Mouse (Mus musculus): Measurements from ENCODE around the gene Ap1s1. TPM values are rescaled to one million over a fixed set of nuclear protein-coding genes. Genes with fewer than 3 reads are reported as not detected.

The Ap1s1 gene
- 154 and 169 TPM in 2 replicates for polyA plus RNA-seq (2014; fragmentation: Nextera tagmentation; extraction: Ambion mirVana)

- H3K27ac ChIP-seq (ENCODE audit: low read depth, low read length), result no peak within 1 kb of the TSS; the same call in 1 of the 2 replicates
- peak; percentile 94 for ATAC-seq (ENCODE audit: low FRiP score)
Measured at GRCm38 (mm10) chr5:137045402-137046323, at the start of gene Ap1s1. Gene Ap1s1, minus strand, starts transcription at chr5:137046135.

GRCm38 (mm10) chr5:137095135-137095534 is 49.2 kb upstream of the Ap1s1 start:
- no peak for ATAC-seq (ENCODE audit: low FRiP score)
- Histone ChIP-seq H3K4me1 (replicated peaks; ENCODE audit: control insufficient read depth, insufficient read depth, low read length) (no peaks in the 10 kb centered on the region), H3K27me3 (ENCODE audit: control insufficient read depth, insufficient read depth, low read length) (no peaks in the 10 kb centered on the region), H3K4me3 (ENCODE audit: low read depth, low read length) (no peak overlapping the region), H3K9me3 (ENCODE audit: control insufficient read depth, low read length) (no peaks in the 10 kb centered on the region), H3K4me2 (replicated peaks; ENCODE audit: low read depth, low read length) (no peak overlapping the region), H3K9ac (ENCODE audit: low read depth, low read length) (no peak overlapping the region), H3K36me3 (ENCODE audit: control insufficient read depth, insufficient read depth, low read length) (no peaks in the 10 kb centered on the region), H3K27ac (ENCODE audit: low read depth, low read length) (no peak overlapping the region)
- WGBS, result 88% methylated on average over 10 of the region's 10 CpGs
- DNase-seq (ENCODE audit: low spot score), result no peak

More at GRCm38 (mm10) chr5:137045402-137046323, at the start of gene Ap1s1:
- WGBS, result 2% methylated on average over 48 of the region's 48 CpGs
- Histone ChIP-seq H3K9ac (ENCODE audit: low read depth, low read length) (peak within 1 kb of the TSS; percentile 85), H3K4me2 (replicated peaks; ENCODE audit: low read depth, low read length) (peak within 1 kb of the TSS; percentile 82), H3K9me3 (ENCODE audit: control insufficient read depth, low read length) (no peaks in the 10 kb centered on the region), H3K27me3 (ENCODE audit: control insufficient read depth, insufficient read depth, low read length) (no peaks in the 10 kb centered on the region), H3K4me1 (replicated peaks; ENCODE audit: control insufficient read depth, insufficient read depth, low read length) (no peaks in the 10 kb centered on the region; the same call in 1 of the 2 replicates), H3K36me3 (ENCODE audit: control insufficient read depth, insufficient read depth, low read length) (0 out of 2 replicates have a peak, but pooled peaks cover 2% of the 10 kb centered on the region), H3K4me3 (ENCODE audit: low read depth, low read length) (peak within 1 kb of the TSS; percentile 76)
- peak; percentile 100 for DNase-seq (ENCODE audit: low spot score)

GRCm38 (mm10) chr5:137093720-137094119 is 47.8 kb upstream of the Ap1s1 start:
- no peaks in the 10 kb centered on the region for H3K9me3 ChIP-seq (ENCODE audit: control insufficient read depth, low read length)
- no peak overlapping the region for H3K9ac ChIP-seq (ENCODE audit: low read depth, low read length)
- H3K27ac ChIP-seq (ENCODE audit: low read depth, low read length), result no peak overlapping the region
- H3K36me3 ChIP-seq (ENCODE audit: control insufficient read depth, insufficient read depth, low read length), result no peaks in the 10 kb centered on the region
- H3K27me3 ChIP-seq (ENCODE audit: control insufficient read depth, insufficient read depth, low read length), result no peaks in the 10 kb centered on the region
- DNase-seq (ENCODE audit: low spot score) (no peak), ATAC-seq (ENCODE audit: low FRiP score) (no peak)
- WGBS, result 78% methylated on average over 9 of the region's 9 CpGs
- no peak overlapping the region for H3K4me2 ChIP-seq (replicated peaks; ENCODE audit: low read depth, low read length)
- no peak overlapping the region for H3K4me3 ChIP-seq (ENCODE audit: low read depth, low read length)
- H3K4me1 ChIP-seq (replicated peaks; ENCODE audit: control insufficient read depth, insufficient read depth, low read length), result no peaks in the 10 kb centered on the region

- 63% methylated on average over 6 of the region's 6 CpGs for WGBS
- H3K27ac ChIP-seq (ENCODE audit: low read depth, low read length), result no peak overlapping the region
- no peaks in the 10 kb centered on the region for H3K36me3 ChIP-seq (ENCODE audit: control insufficient read depth, insufficient read depth, low read length)
- H3K4me3 ChIP-seq (ENCODE audit: low read depth, low read length), result no peak overlapping the region
- no peak for ATAC-seq (ENCODE audit: low FRiP score)
- H3K9me3 ChIP-seq (ENCODE audit: control insufficient read depth, low read length), result no peaks in the 10 kb centered on the region
- H3K27me3 ChIP-seq (ENCODE audit: control insufficient read depth, insufficient read depth, low read length), result no peaks in the 10 kb centered on the region
- no peak overlapping the region for H3K4me2 ChIP-seq (replicated peaks; ENCODE audit: low read depth, low read length)
- no peak for DNase-seq (ENCODE audit: low spot score)
- no peak overlapping the region for H3K9ac ChIP-seq (ENCODE audit: low read depth, low read length)
- no peaks in the 10 kb centered on the region for H3K4me1 ChIP-seq (replicated peaks; ENCODE audit: control insufficient read depth, insufficient read depth, low read length)
Measured at GRCm38 (mm10) chr5:137091560-137091959, 45.6 kb upstream of the Ap1s1 start.

- WGBS, result 83% methylated on average over 10 of the region's 10 CpGs
- Histone ChIP-seq H3K9ac (ENCODE audit: low read depth, low read length) (no peak overlapping the region), H3K27ac (ENCODE audit: low read depth, low read length) (no peak overlapping the region), H3K4me2 (replicated peaks; ENCODE audit: low read depth, low read length) (no peak overlapping the region), H3K27me3 (ENCODE audit: control insufficient read depth, insufficient read depth, low read length) (no peaks in the 10 kb centered on the region), H3K4me1 (replicated peaks; ENCODE audit: control insufficient read depth, insufficient read depth, low read length) (no peaks in the 10 kb centered on the region), H3K4me3 (ENCODE audit: low read depth, low read length) (no peak overlapping the region), H3K9me3 (ENCODE audit: control insufficient read depth, low read length) (no peaks in the 10 kb centered on the region), H3K36me3 (ENCODE audit: control insufficient read depth, insufficient read depth, low read length) (no peaks in the 10 kb centered on the region)
- no peak for DNase-seq (ENCODE audit: low spot score)
- ATAC-seq (ENCODE audit: low FRiP score), result no peak
Measured at GRCm38 (mm10) chr5:137090870-137091269, 44.9 kb upstream of the Ap1s1 start.

GRCm38 (mm10) chr5:137087410-137087809 is 41.5 kb upstream of the Ap1s1 start:
- ATAC-seq (ENCODE audit: low FRiP score), result no peak
- Histone ChIP-seq H3K36me3 (ENCODE audit: control insufficient read depth, insufficient read depth, low read length) (no peaks in the 10 kb centered on the region), H3K4me1 (replicated peaks; ENCODE audit: control insufficient read depth, insufficient read depth, low read length) (no peaks in the 10 kb centered on the region), H3K9ac (ENCODE audit: low read depth, low read length) (no peak overlapping the region), H3K27ac (ENCODE audit: low read depth, low read length) (no peak overlapping the region), H3K4me2 (replicated peaks; ENCODE audit: low read depth, low read length) (no peak overlapping the region), H3K27me3 (ENCODE audit: control insufficient read depth, insufficient read depth, low read length) (no peaks in the 10 kb centered on the region), H3K9me3 (ENCODE audit: control insufficient read depth, low read length) (no peaks in the 10 kb centered on the region), H3K4me3 (ENCODE audit: low read depth, low read length) (no peak overlapping the region)
- DNase-seq (ENCODE audit: low spot score), result no peak
- WGBS, result 97% methylated on average over 8 of the region's 8 CpGs

GRCm38 (mm10) chr5:137085731-137086130 is 39.8 kb upstream of the Ap1s1 start:
- no peak overlapping the region for H3K4me2 ChIP-seq (replicated peaks; ENCODE audit: low read depth, low read length)
- H3K36me3 ChIP-seq (ENCODE audit: control insufficient read depth, insufficient read depth, low read length), result no peaks in the 10 kb centered on the region
- no peak overlapping the region for H3K9ac ChIP-seq (ENCODE audit: low read depth, low read length)
- H3K4me3 ChIP-seq (ENCODE audit: low read depth, low read length), result no peak overlapping the region
- ATAC-seq (ENCODE audit: low FRiP score) (no peak), DNase-seq (ENCODE audit: low spot score) (no peak)
- H3K27ac ChIP-seq (ENCODE audit: low read depth, low read length), result no peak overlapping the region
- no peaks in the 10 kb centered on the region for H3K4me1 ChIP-seq (replicated peaks; ENCODE audit: control insufficient read depth, insufficient read depth, low read length)
- H3K27me3 ChIP-seq (ENCODE audit: control insufficient read depth, insufficient read depth, low read length), result no peaks in the 10 kb centered on the region
- WGBS, result 81% methylated on average over 3 of the region's 3 CpGs
- H3K9me3 ChIP-seq (ENCODE audit: control insufficient read depth, low read length), result no peaks in the 10 kb centered on the region

- Histone ChIP-seq H3K4me3 (ENCODE audit: low read depth, low read length) (no peak overlapping the region), H3K36me3 (ENCODE audit: control insufficient read depth, insufficient read depth, low read length) (no peaks in the 10 kb centered on the region), H3K9me3 (ENCODE audit: control insufficient read depth, low read length) (no peaks in the 10 kb centered on the region), H3K27me3 (ENCODE audit: control insufficient read depth, insufficient read depth, low read length) (no peaks in the 10 kb centered on the region), H3K9ac (ENCODE audit: low read depth, low read length) (no peak overlapping the region), H3K4me2 (replicated peaks; ENCODE audit: low read depth, low read length) (no peak overlapping the region), H3K27ac (ENCODE audit: low read depth, low read length) (no peak overlapping the region), H3K4me1 (replicated peaks; ENCODE audit: control insufficient read depth, insufficient read depth, low read length) (no peaks in the 10 kb centered on the region)
- DNase-seq (ENCODE audit: low spot score), result no peak
- ATAC-seq (ENCODE audit: low FRiP score), result no peak
- WGBS, result 87% methylated on average over 6 of the region's 6 CpGs
Measured at GRCm38 (mm10) chr5:137085021-137085420, 39.1 kb upstream of the Ap1s1 start.

- 87% methylated on average over 4 of the region's 4 CpGs for WGBS
- H3K9ac ChIP-seq (ENCODE audit: low read depth, low read length), result no peak overlapping the region
- no peaks in the 10 kb centered on the region for H3K4me1 ChIP-seq (replicated peaks; ENCODE audit: control insufficient read depth, insufficient read depth, low read length)
- no peaks in the 10 kb centered on the region for H3K27me3 ChIP-seq (ENCODE audit: control insufficient read depth, insufficient read depth, low read length)
- DNase-seq (ENCODE audit: low spot score), result no peak
- H3K4me2 ChIP-seq (replicated peaks; ENCODE audit: low read depth, low read length), result no peak overlapping the region
- no peaks in the 10 kb centered on the region for H3K9me3 ChIP-seq (ENCODE audit: control insufficient read depth, low read length)
- H3K27ac ChIP-seq (ENCODE audit: low read depth, low read length), result no peak overlapping the region
- H3K36me3 ChIP-seq (ENCODE audit: control insufficient read depth, insufficient read depth, low read length), result no peaks in the 10 kb centered on the region
- ATAC-seq (ENCODE audit: low FRiP score), result no peak
- no peak overlapping the region for H3K4me3 ChIP-seq (ENCODE audit: low read depth, low read length)
Measured at GRCm38 (mm10) chr5:137083051-137083450, 37.1 kb upstream of the Ap1s1 start.

All from hindbrain, embryonic 11.5 days (tissue).